Mouse (Mus musculus) thymus, adult 2 months (tissue): ENCODE data around the gene Tmem40.

Source experiments
- CTCF ChIP-seq: fragments of 200-500 bp; IDR thresholded peaks from 2 replicates; pipeline ENCODE4 v1.5.1; 2012; ENCODE audit warnings: mild to moderate bottlenecking, control low read depth, low read length, moderate library complexity, borderline replicate concordance; ENCODE audit not compliant: control insufficient read depth, poor library complexity, insufficient read depth; ENCODE audit errors: extremely low read depth
- POLR2A ChIP-seq: fragments of 200-500 bp; IDR thresholded peaks from 2 replicates; pipeline ENCODE4 v1.6.1; 2012; ENCODE audit warnings: mild to moderate bottlenecking, low read length, control low read depth, moderate library complexity; ENCODE audit not compliant: control insufficient read depth, poor library complexity, insufficient read depth; ENCODE audit errors: extremely low read depth

DNA sequence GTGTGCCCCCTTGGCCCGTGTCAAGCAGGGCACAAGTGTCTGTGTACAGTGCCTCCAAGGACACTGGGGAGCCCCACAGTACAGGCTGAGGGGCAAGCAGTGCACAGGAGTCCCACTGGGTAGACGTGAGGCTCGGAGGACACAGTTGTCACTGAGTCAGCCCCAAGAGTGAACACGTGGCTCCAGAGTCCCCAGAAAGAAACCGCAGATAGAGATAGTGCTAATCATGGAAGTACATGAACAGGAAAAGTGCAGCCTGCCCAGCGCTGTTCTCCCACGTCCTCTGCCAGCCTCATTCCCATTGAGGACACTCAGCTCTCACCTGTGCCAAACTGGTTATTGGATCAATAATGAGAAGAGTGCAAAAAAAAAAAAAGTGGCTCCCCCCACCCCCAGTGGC is 6.7 kb downstream of the Tmem40 start:
- no peak for TF ChIP-seq POLR2A
- TF ChIP-seq CTCF: no peak
